Mouse (Mus musculus): ENCODE measurements around the gene Lix1. TPM values are rescaled to one million over a fixed set of nuclear protein-coding genes. Genes with fewer than 3 reads are reported as not detected.

Gene Lix1
- polyA plus RNA-seq, 1 experiment from 2014 or later = 4.3 TPM

DNA sequence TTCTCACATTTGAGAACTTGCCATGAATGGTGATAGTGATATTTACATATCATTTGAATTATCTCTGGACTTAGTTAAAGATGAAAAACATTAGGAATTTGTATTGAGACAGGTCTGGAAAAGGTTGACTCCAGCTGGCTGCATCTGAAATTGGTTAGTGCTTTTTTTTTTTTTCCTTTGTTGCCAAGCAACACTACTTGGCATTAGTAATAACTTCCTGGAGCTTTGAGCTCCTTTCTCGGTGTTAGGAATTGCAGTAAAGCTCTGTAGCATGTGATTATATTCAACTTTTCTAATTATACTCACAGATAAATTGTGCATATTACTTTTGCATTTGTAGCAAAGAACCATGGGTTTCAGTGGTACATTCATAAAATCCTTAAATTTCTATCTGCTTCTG lies 96.4 kb downstream of the Lix1 start:
- WGBS = 24% methylated on average over 1 of the region's 1 CpGs

DNA sequence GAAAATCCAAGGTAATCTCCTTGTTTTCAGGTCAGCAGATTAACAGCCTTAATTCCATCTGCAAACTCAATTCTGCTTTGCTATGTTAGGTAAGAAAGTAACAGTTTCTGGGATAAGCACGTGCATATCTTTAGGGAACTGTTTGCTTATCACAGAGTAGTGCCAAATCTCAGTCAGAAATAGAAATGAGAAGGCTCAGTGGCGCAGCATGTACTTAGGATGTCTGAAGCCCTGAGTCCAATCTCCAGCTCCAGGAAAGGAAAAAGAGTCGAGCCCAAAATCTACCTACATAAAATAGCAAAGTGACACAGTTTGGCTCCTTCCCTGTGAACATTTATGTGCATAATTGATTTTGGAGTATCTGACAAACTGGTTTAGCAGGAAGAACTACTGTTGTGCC lies 96.8 kb downstream of the Lix1 start:
- Histone ChIP-seq H3K4me1 (ENCODE audit: control insufficient read depth in 2 of 2, insufficient read depth in 2 of 2, low read length in 2 of 2) (peaks cover 0 to 7% of the 10 kb centered on the region in 2 experiments; a peak in 2 of 4 replicates), H3K27ac (replicated peaks in 1 of 2; ENCODE audit: control insufficient read depth in 1 of 2, insufficient read depth in 1 of 2, low read depth in 2 of 2, low read length in 2 of 2) (no peak overlapping the region), H3K27me3 (ENCODE audit: control insufficient read depth, insufficient read depth, low read length) (no peaks in the 10 kb centered on the region), H3K36me3 (ENCODE audit: control insufficient read depth, insufficient read depth, low read length) (no peaks in the 10 kb centered on the region), H3K4me3 (ENCODE audit: control insufficient read depth in 1 of 2, insufficient read depth in 1 of 2, low read depth in 1 of 2, low read length in 2 of 2) (no peak overlapping the region), H3K9me3 (ENCODE audit: control insufficient read depth, low read length) (no peaks in the 10 kb centered on the region), H3K4me2 (ENCODE audit: low read length) (no peak overlapping the region), H3K9ac (ENCODE audit: low read length) (no peak overlapping the region)
- WGBS = 14% methylated on average over 3 of the region's 3 CpGs
- ATAC-seq (ENCODE audit: insufficient number of reproducible peaks, insufficient read depth, low FRiP score, low read depth) = no peak

More for the DNA sequence above, 96.4 kb downstream of the Lix1 start:
- Histone ChIP-seq H3K4me1 (ENCODE audit: control insufficient read depth in 2 of 2, insufficient read depth in 2 of 2, low read length in 2 of 2) (peaks cover 0 to 7% of the 10 kb centered on the region in 2 experiments; a peak in 2 of 4 replicates), H3K4me3 (ENCODE audit: control insufficient read depth in 1 of 2, insufficient read depth in 1 of 2, low read depth in 1 of 2, low read length in 2 of 2) (no peak overlapping the region), H3K9me3 (ENCODE audit: control insufficient read depth, low read length) (no peaks in the 10 kb centered on the region), H3K27ac (replicated peaks in 1 of 2; ENCODE audit: control insufficient read depth in 1 of 2, insufficient read depth in 1 of 2, low read depth in 2 of 2, low read length in 2 of 2) (no peak overlapping the region), H3K4me2 (ENCODE audit: low read length) (no peak overlapping the region), H3K36me3 (ENCODE audit: control insufficient read depth, insufficient read depth, low read length) (no peaks in the 10 kb centered on the region), H3K9ac (ENCODE audit: low read length) (no peak overlapping the region), H3K27me3 (ENCODE audit: control insufficient read depth, insufficient read depth, low read length) (no peaks in the 10 kb centered on the region)
- no peak for ATAC-seq (ENCODE audit: insufficient number of reproducible peaks, insufficient read depth, low FRiP score, low read depth)

DNA sequence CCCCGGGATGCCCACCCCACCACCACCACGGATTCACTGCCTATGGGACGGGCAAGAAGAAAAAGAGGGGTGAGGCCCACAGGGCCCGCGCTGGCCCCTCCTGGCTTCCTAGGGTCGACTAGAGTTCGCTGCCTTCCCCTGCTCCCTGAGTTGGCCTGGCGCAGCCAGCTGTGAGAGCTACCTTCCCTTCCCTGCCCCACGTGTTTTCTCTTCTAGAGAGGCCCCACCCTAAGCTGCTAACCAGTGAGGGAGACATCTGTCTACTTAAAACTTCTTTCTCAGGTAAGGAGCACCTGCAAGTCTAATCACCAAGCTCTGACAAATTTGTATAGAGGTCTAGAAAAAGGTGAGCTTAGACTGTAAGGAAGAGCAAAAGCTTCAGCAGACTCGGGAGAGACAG lies 104.2 kb downstream of the Lix1 start:
- Histone ChIP-seq H3K4me3 (ENCODE audit: control insufficient read depth in 1 of 2, insufficient read depth in 1 of 2, low read depth in 1 of 2, low read length in 2 of 2) (no peak overlapping the region), H3K27me3 (ENCODE audit: control insufficient read depth, insufficient read depth, low read length) (no peaks in the 10 kb centered on the region), H3K9ac (ENCODE audit: low read length) (no peak overlapping the region), H3K9me3 (ENCODE audit: control insufficient read depth, low read length) (no peaks in the 10 kb centered on the region), H3K36me3 (ENCODE audit: control insufficient read depth, insufficient read depth, low read length) (no peaks in the 10 kb centered on the region), H3K27ac (replicated peaks in 1 of 2; ENCODE audit: control insufficient read depth in 1 of 2, insufficient read depth in 1 of 2, low read depth in 2 of 2, low read length in 2 of 2) (no peak overlapping the region), H3K4me2 (ENCODE audit: low read length) (no peak overlapping the region), H3K4me1 (ENCODE audit: control insufficient read depth in 2 of 2, insufficient read depth in 2 of 2, low read length in 2 of 2) (no peaks in the 10 kb centered on the region)
- ATAC-seq (ENCODE audit: insufficient number of reproducible peaks, insufficient read depth, low FRiP score, low read depth) = no peak
- 87% methylated on average over 10 of the region's 10 CpGs for WGBS

Other genes starting within 250 kb of the Lix1 start
- gene Riok2, start 28.4 kb upstream of the Lix1 start, polyA plus RNA-seq (2014; fragmentation: Nextera tagmentation; extraction: Ambion mirVana) = 22.6 and 22.7 TPM in 2 replicates
- gene Lnpep, start 222.4 kb downstream of the Lix1 start, polyA plus RNA-seq (2014; fragmentation: Nextera tagmentation; extraction: Ambion mirVana) = 15.6 and 18.1 TPM in 2 replicates

Measured in heart, embryonic 14.5 days (tissue).